Mouse (Mus musculus): Measurements from ENCODE around the gene Txndc5. TPM values are rescaled to one million over a fixed set of nuclear protein-coding genes. Genes with fewer than 3 reads are reported as not detected.

The Txndc5 gene
- polyA plus RNA-seq, 1 experiment from 2014 or later = 57.6 TPM

- Histone ChIP-seq H3K4me2 (no peak overlapping the region), H3K4me3 (no peak overlapping the region), H3K9ac (no peak overlapping the region), H3K4me1 (peaks cover 18% of the 10 kb centered on the region), H3K27me3 (no peaks in the 10 kb centered on the region), H3K9me3 (replicated peaks) (no peaks in the 10 kb centered on the region), H3K36me3 (ENCODE audit: poor library complexity, severe bottlenecking) (peaks cover 56% of the 10 kb centered on the region), H3K27ac (no peak overlapping the region)
- ATAC-seq = no peak
- 81% methylated on average over 4 of the region's 4 CpGs for WGBS
Observed at GRCm38 (mm10) chr13:38522056-38522654, 6.5 kb downstream of the Txndc5 start.

DNA sequence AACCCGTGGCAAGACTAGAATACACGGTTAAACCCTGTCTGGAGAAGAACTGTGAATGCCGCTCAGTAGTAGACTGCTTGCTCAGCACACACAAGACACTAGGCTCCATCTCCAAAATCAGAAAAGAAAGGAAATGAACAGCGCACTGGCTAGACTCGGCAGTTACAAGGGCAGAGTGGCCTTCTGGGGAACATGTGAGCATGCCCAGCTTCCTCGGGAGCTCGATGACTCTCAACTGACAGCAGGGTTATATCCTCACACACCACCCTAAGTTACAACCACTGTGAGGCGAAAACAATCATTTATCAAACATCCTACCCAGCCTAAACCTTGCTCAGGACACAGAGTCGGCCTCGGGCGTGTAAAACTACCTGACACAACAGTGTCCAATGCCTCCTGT lies 8.3 kb downstream of the Txndc5 start:
- Histone ChIP-seq H3K4me2 (no peak overlapping the region), H3K36me3 (ENCODE audit: poor library complexity, severe bottlenecking) (peaks cover 71% of the 10 kb centered on the region), H3K27ac (no peak overlapping the region), H3K4me1 (peaks cover 5% of the 10 kb centered on the region; the same call in 1 of the 2 replicates), H3K27me3 (no peaks in the 10 kb centered on the region), H3K9ac (no peak overlapping the region), H3K9me3 (replicated peaks) (no peaks in the 10 kb centered on the region), H3K4me3 (no peak overlapping the region)
- ATAC-seq = no peak
- 95% methylated on average over 11 of the region's 11 CpGs for WGBS

GRCm38 (mm10) chr13:38516582-38516981 lies 12.0 kb downstream of the Txndc5 start:
- H3K9ac ChIP-seq = no peak overlapping the region
- H3K4me1 ChIP-seq = no peaks in the 10 kb centered on the region
- no peaks in the 10 kb centered on the region for H3K27me3 ChIP-seq
- ATAC-seq = no peak
- H3K27ac ChIP-seq = no peak overlapping the region
- H3K9me3 ChIP-seq (replicated peaks) = no peaks in the 10 kb centered on the region
- H3K4me3 ChIP-seq = no peak overlapping the region
- 94% methylated on average over 11 of the region's 11 CpGs for WGBS
- no peak overlapping the region for H3K4me2 ChIP-seq
- peaks cover 75% of the 10 kb centered on the region for H3K36me3 ChIP-seq (ENCODE audit: poor library complexity, severe bottlenecking)

GRCm38 (mm10) chr13:38515845-38516244 lies 12.8 kb downstream of the Txndc5 start:
- no peak for ATAC-seq
- Histone ChIP-seq H3K9me3 (replicated peaks) (no peaks in the 10 kb centered on the region), H3K36me3 (ENCODE audit: poor library complexity, severe bottlenecking) (peaks cover 71% of the 10 kb centered on the region), H3K4me2 (no peak overlapping the region), H3K27ac (no peak overlapping the region), H3K4me1 (no peaks in the 10 kb centered on the region), H3K27me3 (no peaks in the 10 kb centered on the region), H3K4me3 (no peak overlapping the region), H3K9ac (no peak overlapping the region)
- WGBS = 86% methylated on average over 3 of the region's 3 CpGs

DNA sequence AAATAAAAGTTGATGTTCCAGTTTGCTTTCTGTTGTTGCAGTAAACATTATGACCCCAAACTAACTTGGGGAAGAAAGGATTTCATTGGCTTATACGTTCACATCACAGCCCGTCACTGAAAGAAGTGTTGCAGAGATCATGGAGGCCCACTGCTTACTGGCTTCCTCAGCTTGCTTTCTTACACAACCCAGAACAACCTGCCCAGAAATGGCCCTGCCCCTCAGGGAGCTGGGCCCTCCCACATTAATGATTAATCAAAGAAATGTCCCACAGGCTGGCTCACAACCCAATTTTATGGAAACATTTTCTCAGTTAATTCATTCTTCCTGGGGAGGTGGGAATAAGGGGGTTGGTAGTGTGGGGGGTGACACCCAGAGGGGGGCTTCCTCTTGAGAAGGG lies 13.2 kb downstream of the Txndc5 start:
- Histone ChIP-seq H3K36me3 (ENCODE audit: poor library complexity, severe bottlenecking) (peaks cover 73% of the 10 kb centered on the region), H3K9me3 (replicated peaks) (no peaks in the 10 kb centered on the region), H3K4me2 (no peak overlapping the region), H3K27ac (no peak overlapping the region), H3K9ac (no peak overlapping the region), H3K4me1 (no peaks in the 10 kb centered on the region), H3K4me3 (no peak overlapping the region), H3K27me3 (no peaks in the 10 kb centered on the region)
- no peak for ATAC-seq
- 95% methylated on average over 2 of the region's 2 CpGs for WGBS

DNA sequence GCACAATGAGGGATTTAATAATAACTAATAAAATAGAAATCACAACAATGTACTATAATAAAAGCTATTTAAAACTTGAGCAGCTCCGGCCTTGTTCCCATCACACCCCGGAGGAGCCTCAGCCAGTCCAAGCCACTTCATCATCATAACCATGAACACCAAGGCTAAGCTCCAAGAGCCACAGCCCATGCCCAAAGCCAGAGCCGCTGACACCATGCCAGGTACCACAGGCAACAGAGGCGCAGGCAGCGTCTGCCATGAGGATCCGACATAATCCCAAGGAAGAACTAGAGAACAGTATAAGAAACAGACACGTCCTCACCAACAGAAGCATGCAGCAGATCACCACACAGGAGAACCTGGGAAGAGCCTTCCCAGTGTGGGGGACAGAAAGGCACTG lies 14.7 kb downstream of the Txndc5 start:
- ATAC-seq = no peak
- H3K27ac ChIP-seq = no peak overlapping the region
- no peak overlapping the region for H3K4me3 ChIP-seq
- peaks cover 72% of the 10 kb centered on the region for H3K36me3 ChIP-seq (ENCODE audit: poor library complexity, severe bottlenecking)
- no peaks in the 10 kb centered on the region for H3K27me3 ChIP-seq
- no peak overlapping the region for H3K9ac ChIP-seq
- no peaks in the 10 kb centered on the region for H3K9me3 ChIP-seq (replicated peaks)
- H3K4me2 ChIP-seq = no peak overlapping the region
- 93% methylated on average over 7 of the region's 7 CpGs for WGBS
- H3K4me1 ChIP-seq = no peaks in the 10 kb centered on the region

GRCm38 (mm10) chr13:38511979-38512378 lies 16.6 kb downstream of the Txndc5 start:
- Histone ChIP-seq H3K27ac (no peak overlapping the region), H3K36me3 (ENCODE audit: poor library complexity, severe bottlenecking) (peaks cover 64% of the 10 kb centered on the region), H3K9me3 (replicated peaks) (no peaks in the 10 kb centered on the region), H3K27me3 (no peaks in the 10 kb centered on the region), H3K4me3 (no peak overlapping the region), H3K4me2 (no peak overlapping the region), H3K4me1 (no peaks in the 10 kb centered on the region), H3K9ac (no peak overlapping the region)
- WGBS = 92% methylated on average over 10 of the region's 10 CpGs
- ATAC-seq = no peak

GRCm38 (mm10) chr13:38509681-38510341 lies 18.8 kb downstream of the Txndc5 start:
- ATAC-seq = no peak
- no peak overlapping the region for H3K27ac ChIP-seq

GRCm38 (mm10) chr13:38506936-38507335 lies 21.7 kb downstream of the Txndc5 start:
- H3K9ac ChIP-seq = no peak overlapping the region
- no peak for ATAC-seq
- H3K36me3 ChIP-seq (ENCODE audit: poor library complexity, severe bottlenecking) = peaks cover 76% of the 10 kb centered on the region
- no peaks in the 10 kb centered on the region for H3K27me3 ChIP-seq
- H3K4me1 ChIP-seq = no peaks in the 10 kb centered on the region
- H3K27ac ChIP-seq = no peak overlapping the region
- WGBS = 93% methylated on average over 10 of the region's 10 CpGs
- no peaks in the 10 kb centered on the region for H3K9me3 ChIP-seq (replicated peaks)
- no peak overlapping the region for H3K4me2 ChIP-seq
- H3K4me3 ChIP-seq = no peak overlapping the region

More at GRCm38 (mm10) chr13:38509681-38510341, 18.8 kb downstream of the Txndc5 start:
- no peaks in the 10 kb centered on the region for H3K27me3 ChIP-seq
- no peaks in the 10 kb centered on the region for H3K9me3 ChIP-seq (replicated peaks)
- no peak overlapping the region for H3K9ac ChIP-seq
- H3K36me3 ChIP-seq (ENCODE audit: poor library complexity, severe bottlenecking) = peaks cover 69% of the 10 kb centered on the region
- WGBS = 89% methylated on average over 8 of the region's 8 CpGs
- H3K4me2 ChIP-seq = no peak overlapping the region
- no peak overlapping the region for H3K4me3 ChIP-seq
- H3K4me1 ChIP-seq = no peaks in the 10 kb centered on the region

DNA sequence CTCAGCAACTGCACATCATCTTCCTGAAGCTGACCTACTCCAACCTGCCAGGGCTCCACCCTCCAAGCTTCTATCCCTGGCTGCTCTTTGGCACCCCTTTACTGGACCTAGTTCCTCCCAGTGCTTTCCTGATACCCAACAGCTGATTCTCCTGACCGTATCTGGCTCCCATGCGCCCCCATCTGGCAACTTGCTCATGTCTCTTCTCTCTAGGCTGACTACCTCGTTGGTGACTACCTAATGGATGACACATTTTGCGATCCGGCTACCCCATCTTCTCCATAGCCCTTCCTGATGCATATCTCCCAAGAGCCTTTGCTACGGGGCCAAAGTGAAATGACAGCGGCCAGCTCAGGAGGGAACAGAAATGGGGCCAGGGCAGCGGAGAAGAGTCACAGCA lies 22.3 kb downstream of the Txndc5 start:
- Histone ChIP-seq H3K27ac (no peak overlapping the region), H3K9ac (no peak overlapping the region), H3K36me3 (ENCODE audit: poor library complexity, severe bottlenecking) (peaks cover 80% of the 10 kb centered on the region), H3K4me3 (no peak overlapping the region), H3K4me2 (no peak overlapping the region), H3K27me3 (no peaks in the 10 kb centered on the region), H3K4me1 (no peaks in the 10 kb centered on the region), H3K9me3 (replicated peaks) (no peaks in the 10 kb centered on the region)
- WGBS = 81% methylated on average over 8 of the region's 8 CpGs
- 0 out of 2 replicates have a peak, but pooled peaks have one; percentile 38 for ATAC-seq

- Histone ChIP-seq H3K4me2 (no peak overlapping the region), H3K9ac (no peak overlapping the region), H3K9me3 (replicated peaks) (no peaks in the 10 kb centered on the region), H3K36me3 (ENCODE audit: poor library complexity, severe bottlenecking) (peaks cover 83% of the 10 kb centered on the region), H3K4me1 (no peaks in the 10 kb centered on the region), H3K27me3 (no peaks in the 10 kb centered on the region), H3K4me3 (no peak overlapping the region), H3K27ac (no peak overlapping the region)
- no peak for ATAC-seq
- WGBS = 91% methylated on average over 14 of the region's 14 CpGs
Observed at GRCm38 (mm10) chr13:38503137-38503849, 25.3 kb downstream of the Txndc5 start.

DNA sequence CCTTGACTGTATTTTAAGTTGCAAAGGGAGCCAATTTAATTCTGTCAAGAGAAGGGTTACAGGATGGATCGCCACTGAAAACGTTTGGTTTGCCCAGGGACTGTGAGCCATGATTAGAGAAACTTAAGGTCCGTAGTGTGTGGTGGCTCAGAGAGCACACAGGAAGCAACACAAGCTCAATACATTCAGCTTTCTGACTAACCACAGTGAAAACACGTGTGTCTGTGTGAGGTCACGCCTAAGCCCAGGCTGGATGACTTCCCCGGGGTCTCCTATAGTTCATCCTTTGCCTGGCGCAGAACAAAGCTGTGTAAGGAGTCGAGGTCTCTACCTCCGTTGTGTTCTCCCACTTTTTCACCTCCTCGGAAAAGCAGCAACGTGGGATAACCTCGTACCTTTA lies 27.3 kb downstream of the Txndc5 start:
- Histone ChIP-seq H3K27ac (no peak overlapping the region), H3K4me3 (no peak overlapping the region), H3K4me2 (no peak overlapping the region), H3K27me3 (no peaks in the 10 kb centered on the region), H3K4me1 (no peaks in the 10 kb centered on the region), H3K9me3 (replicated peaks) (no peaks in the 10 kb centered on the region), H3K9ac (no peak overlapping the region), H3K36me3 (ENCODE audit: poor library complexity, severe bottlenecking) (peaks cover 68% of the 10 kb centered on the region)
- WGBS = 93% methylated on average over 12 of the region's 12 CpGs
- ATAC-seq = no peak
